Mouse (Mus musculus): ENCODE results near the gene Bpifb4. TPM values are rescaled to one million over a fixed set of nuclear protein-coding genes. Genes with fewer than 3 reads are reported as not detected.
A peak's percentile ranks its signal among the peaks of the same experiment; 100 is the strongest.

Gene Bpifb4
- total RNA-seq (2021) = not detected
- long read RNA-seq, experiment 1 = 0 reads
- long read RNA-seq, experiment 2 = 0 reads

DNA sequence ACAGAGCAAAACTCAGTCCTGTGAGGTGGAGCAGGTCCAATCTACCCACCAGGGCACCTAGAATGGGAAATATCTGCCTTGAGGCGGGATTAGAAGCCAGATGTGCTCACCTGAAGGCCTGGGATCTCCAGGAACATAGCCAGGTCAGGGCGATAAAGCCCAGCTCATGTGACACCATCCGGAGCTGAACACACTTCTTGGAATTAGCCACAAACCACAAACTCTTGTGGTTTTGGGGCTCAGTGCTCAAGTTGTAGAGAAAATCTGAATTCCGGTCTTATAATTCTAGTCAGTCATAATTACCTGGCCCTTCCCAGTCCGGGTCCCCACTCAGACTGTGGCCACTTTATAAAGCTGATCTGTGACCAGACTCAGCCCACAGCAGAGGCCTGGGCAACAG is at the start of gene Bpifb4:
Bpifb4 (plus strand) TSS at position 370 of the 400 bp plus-strand sequence.
- no peak for DNase-seq

DNA sequence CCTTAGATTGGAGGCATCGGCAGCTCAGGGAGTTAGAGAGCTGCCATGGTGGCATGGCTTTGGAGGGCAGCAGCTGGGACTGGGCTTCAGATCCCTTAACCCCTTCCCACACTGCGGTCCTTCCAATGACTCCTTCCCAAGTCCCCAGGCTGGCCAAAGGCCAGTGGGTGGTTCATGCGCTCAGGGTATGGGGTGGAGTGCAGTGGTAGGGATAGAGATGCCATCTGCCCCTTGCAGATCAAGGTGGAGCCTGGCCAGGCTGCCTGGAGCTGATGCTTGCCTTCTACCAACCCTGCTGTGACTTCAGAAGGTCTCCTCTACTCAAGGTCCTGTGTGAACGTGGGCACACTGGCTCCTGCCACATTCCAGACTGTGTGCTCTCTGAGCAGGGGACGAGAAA is 38.9 kb upstream of the Bpifb4 start:
- no peak for DNase-seq

DNA sequence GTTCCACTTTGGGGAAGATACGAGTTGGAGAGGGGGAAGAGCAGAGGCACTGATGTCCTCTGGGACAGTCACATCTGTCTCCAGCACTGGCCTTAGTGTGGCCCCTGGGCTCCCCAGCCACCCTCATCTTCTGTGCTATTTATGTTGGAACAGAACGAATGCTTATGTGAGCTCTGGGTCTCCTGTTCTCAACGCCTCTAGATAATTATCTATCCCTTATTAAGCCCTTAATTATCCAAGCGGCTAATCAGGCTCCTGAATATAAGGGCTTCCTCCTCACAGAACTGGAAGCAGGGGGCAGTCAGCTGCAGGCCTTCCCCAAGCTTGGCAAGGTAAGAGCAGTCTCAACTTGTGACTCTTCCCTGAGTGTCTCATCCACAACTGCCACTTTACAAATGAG is 37.9 kb upstream of the Bpifb4 start, which contains the start of gene Bpifb6:
Bpifb6 (plus strand) TSS at position 301 of the 400 bp plus-strand sequence.
- DNase-seq = no peak

DNA sequence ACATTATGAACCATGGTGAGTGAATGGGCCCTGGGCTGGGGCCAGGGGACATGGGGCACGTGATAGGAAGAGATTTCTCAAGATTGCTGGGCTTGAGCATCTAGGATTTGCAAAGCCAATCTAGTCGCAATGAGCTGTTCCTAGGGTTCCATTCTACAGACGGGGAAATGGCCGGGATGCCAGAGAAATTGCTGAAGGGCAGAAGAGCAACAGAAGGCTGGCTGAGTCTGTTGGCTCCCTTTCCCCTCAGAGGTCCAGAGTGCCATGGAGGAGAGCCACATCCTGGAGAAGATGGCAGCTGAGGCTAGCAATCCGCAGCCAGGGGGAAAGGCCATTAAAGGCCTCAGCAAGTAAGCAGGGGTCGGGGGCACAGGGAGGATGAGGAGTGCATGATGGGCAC is 35.3 kb upstream of the Bpifb4 start:
- DNase-seq = no peak

DNA sequence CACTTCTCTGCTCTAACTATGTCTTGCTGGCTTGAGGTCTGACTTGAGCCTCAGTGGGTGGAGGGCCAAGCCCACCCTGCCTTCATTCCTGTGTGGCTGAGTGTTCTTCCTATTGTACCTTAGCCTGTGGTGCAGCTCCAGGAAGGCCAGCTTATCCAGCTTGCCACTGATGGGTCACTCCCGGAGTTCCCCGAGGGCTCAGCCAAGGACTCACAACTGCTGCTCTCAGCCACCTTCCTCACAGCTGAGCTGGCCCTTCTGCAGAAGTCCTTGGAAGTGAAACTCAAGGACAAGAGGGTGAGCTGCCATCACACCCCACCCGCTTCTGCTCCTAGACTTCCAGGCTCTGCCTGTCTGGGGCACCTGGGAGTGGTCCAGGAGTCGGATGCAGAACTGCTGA is 31.4 kb upstream of the Bpifb4 start:
- no peak for DNase-seq

DNA sequence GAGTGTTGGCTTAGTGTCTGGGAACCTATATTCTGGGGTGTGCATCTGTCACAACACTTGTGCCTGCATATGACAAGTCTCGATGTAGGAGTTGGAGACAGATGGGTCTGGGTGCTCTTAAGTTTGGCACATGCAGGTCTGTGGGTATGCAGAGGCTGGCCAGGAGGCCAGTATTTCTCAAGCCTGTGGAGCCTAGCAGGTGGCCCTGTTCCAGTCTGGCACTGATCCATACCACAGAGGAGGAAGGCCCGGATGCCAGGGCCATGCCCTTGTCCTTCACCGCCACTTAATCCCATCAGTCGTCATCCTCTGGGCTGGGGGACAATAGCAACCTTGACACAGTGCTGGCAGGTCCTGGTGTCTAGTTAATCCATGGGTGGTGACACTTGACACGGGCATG is 23.9 kb upstream of the Bpifb4 start:
- DNase-seq = peak; percentile 54

DNA sequence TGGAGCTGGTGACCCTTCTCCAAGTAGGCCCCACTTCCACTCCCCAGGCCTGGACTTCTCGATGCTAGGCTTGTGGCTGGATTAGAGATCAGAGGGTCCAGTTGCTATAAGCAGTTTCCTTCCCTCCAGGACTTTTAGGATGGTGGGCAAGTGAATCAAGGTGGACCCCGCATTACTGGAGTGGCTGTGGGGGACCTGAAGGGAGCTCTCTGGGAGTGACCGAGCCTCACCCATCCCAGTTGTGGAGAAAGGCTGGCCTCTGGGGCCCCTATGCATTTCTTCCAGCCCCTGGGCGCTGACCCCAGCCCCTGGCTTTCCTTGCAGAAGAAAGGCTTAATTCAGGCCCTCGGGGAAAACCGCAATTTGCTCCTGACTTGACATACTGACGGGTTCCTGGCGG is 20.1 kb upstream of the Bpifb4 start, which contains the start of gene Bpifb3:
Bpifb3 (plus strand) TSS at position 301 of the 400 bp plus-strand sequence.
- DNase-seq = no peak

DNA sequence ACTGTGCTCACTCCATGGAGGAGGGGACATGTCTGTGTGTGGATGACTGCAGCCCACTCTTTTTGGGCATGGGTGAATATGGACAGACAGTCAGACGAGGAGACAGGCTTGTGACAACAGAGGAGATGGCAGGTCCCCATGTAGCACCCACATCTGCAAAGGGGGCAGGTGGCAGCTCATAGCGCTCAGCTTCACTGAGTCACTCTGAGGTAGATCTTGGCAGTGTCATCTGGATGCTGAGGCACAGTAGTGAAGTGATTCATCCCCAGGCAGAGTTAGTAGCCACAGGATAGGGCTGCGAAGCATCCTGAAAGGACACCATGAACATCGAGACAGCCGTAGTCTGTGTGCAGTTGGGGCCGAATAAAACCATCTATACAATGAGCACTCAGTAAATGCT is 16.8 kb upstream of the Bpifb4 start:
- DNase-seq = no peak

DNA sequence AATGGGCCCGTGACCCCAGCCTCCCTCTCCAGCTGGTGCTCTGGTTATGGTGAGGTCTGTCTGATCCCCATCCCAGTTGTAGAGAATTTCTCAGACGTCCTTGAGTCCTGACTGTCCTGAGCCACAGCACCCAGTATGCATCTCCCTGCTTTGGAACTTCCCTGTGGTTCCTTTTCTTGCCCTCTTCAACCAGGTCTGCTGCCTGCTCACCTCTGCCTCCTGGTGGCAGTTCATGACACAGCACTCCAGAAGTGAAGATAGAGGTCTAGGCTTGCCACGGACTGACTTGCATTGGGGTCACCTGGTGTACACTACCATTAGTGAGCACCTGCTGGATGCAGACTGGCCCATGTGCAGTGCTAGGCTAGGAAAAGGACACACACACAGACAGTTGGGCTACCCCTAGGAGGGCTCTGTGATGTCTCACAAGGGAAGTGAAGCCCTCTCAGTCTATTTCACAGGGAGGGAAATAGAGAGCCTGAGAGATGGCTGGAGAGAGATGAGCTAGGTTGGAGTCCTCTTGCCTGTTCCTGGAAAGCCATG is 8.1 kb upstream of the Bpifb4 start:
- peak; percentile 72 for DNase-seq

DNA sequence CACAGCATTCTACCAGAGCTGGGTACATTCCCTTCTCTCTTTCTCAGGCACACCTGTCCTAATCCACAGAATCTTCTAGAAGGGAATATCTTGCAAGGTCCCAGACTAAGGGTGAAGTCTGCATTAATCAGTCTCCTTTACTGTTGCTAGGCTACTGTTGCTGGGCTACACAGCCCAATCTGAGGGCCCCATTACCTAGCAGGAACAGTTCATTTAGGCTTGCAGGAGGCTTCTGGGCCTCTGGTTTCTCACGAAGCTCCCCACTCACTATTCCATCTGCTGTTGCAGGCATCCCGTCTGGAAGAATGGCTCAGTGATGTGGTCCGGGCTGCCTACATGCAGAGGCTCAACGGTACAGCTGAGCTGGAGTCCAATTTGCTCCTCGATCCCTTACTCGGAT is 6.9 kb upstream of the Bpifb4 start:
- DNase-seq = no peak

DNA sequence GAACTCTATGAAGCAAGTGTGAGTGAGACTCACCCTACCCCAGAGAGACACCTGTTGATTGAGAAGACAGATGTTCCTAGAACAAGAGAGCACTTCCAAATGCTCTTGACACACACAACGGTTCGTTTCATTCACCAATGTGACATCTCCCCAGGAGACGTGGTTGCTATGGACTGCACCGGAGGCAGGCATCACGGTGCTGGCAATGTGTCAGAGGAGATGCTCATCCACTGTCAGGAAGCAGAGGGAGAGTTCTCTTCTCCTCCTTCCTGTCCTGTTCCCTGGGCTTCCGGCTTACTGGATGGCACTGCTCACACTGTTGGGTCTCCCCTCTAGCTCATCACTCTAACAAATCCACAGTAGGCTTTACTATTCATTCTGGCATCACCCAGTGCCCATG is 4.7 kb upstream of the Bpifb4 start:
- no peak for DNase-seq

DNA sequence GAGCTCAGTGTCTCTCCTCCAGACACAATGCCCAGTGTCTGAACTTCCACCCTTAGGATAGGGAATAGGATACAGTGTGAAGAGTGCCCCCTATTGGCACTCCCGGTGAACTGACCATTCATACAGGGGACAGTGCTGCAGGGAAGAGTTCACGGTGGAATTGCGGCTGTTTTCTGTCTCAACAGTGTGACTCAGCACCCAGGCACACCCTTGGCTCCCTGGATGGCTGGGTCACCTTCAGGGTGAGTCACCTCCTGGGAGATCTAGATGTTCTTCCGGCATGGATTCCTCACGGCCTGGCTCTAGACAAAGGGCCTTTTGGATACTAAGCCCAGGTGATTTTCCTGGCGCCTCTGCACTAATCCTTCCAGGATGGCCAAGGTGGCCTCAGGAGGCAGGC is 2.7 kb upstream of the Bpifb4 start:
- DNase-seq = no peak

DNA sequence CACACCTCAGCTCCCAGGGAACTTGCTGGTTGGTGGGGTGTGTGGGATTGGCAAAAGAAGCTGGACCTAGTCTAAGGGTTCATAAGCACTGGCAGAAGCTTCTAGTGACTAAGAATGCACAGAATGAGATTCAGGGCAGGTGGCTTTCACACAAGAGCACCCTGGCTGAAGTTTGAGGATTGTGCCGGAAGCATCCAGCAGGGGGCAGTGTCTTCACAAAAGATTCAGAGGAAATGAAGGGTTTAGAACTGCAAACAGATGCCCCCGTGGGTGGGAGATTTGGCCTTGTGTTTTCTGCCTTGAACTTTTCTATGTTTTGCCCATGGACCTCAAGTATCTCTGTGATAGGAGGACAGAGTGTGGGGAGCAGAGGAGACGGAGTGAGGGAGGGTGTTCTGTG is 5.5 kb downstream of the Bpifb4 start:
- peak; percentile 37 for DNase-seq

DNA sequence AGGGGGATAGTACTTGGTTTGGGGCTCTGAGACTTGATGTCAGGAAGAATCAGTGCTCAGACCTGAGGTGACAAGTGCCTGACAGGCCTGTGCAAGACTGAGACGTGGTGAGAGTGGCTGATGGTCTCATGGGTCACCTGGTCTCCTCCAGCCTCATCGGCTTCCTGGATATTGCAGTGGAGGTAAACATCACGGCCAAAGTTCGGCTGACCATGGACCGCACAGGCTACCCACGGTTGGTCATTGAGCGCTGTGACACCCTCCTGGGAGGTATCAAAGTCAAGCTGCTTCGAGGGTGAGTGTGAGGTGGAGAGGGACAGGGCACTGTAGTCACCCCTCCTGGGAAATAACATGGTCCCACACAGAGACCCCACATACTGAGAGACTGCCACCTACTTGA is 6.6 kb downstream of the Bpifb4 start:
- no peak for DNase-seq

DNA sequence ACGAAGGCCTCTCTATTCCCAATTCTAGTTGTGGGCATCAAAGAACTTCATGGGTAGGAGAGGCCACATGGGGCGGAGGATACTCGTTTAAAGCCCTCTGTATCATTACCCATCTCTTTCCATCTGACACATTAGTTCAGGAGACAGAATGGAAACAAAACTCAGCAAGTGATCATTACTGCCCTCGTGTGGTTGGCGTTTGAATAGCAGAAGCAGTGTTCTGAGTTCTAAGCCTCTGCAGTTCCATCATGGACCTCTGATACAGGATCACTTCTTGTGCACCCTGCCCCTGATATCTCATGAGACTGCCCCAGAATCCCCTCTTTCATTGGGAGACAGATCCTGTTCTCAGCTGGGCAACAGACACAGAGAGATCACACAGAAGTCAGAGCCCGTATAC is 14.9 kb downstream of the Bpifb4 start:
- peak; percentile 55 for DNase-seq

DNA sequence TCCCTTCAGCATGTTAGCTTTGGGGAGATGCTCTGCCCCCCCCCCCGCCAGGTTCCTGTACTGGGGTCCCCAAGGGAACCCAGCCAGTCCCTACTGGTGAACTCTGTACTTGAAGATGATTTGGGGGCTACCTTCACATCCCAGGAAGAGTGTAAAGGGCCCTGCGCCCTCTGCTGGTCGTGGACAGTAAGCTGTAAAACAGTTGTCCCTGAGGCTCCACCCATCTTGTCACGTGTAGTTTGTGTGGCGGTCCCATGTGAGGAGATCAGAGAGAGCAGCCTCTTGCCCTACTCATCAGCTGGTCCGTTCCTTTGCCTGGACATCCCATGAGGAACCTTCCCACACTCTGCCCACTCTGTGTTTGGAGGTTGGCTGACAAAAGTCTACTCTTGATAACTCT is 15.8 kb downstream of the Bpifb4 start:
- peak; percentile 41 for DNase-seq

DNA sequence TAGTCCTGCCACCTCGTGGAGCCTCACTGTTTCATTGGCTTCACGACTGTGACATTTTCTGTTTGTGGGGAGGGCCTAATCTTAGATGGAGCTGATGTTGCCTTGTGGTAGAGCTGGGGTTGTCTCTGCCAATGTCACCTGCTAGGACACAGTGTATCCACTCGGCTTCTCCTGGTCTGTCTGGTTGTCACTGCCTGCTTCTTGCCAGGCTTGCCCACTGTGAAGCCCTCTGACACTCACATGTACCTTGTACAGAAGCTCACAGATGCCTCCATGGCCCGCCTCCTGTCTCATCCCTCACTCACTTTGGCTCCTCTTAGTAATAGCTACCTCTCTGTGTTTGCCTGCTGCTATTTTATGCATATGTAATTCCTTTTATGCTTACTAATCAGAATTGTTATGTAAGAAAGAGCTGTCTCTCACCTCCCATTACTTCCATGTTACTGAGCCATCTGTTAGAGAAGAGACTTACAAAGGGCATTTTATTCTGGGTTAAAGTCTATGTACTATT is 24.9 kb downstream of the Bpifb4 start:
- no peak for DNase-seq

DNA sequence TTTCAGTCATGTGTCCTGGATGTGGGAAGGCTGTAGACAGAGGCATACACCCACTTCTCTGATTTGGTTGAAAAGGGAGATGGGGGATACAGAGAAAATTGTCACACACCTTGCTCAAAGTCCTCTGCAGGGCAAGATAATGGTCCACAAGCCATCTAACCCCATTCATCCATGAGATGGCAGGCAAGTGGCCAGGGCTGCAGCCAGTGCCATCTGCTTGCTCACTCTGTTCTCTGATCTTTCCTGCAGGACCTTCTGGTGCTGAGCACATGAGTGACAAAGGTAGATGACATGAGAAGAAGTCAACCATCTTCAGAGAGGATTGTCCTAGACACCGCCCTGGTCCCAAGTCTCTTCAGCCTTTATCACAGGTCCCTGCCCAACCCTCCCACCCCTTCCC is 25.3 kb downstream of the Bpifb4 start:
- DNase-seq = no peak

DNA sequence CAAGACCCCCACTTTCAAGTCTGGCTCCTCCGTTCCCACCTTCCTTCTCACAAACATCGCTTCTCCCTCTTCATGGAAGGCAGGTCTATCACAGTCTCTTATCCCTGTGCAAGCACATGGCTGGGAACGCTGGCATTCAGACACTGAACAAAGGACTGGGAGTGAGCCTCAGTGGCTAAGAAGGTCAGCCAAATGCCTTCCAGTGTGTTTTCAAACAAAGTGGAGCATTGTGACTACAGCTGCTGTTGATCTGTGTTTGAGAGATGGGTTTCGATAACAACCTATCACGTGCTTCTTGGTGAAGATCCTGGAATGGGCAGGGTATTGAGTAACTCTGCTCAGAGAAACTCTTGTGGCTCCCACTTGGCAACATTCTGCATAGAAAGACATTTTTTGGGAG is 32.2 kb downstream of the Bpifb4 start:
- no peak for DNase-seq

DNA sequence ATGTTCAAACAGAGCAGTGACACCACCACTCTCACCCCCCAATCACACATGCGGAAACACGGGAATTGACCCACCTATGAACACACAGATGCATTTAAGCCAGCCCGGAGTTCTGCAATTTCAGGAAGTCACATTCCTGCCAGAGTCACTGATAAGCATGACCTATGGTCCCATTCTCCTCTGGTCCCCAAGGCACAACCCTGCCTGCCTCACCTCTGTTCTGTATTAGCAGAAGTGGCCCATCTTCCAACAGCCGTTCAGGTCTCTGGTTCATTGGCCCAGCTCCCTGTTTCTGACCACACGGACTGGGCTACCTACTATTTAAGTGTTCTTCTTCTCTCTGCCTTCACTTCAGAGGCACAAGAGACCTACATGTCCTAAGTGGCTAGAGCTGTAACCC is 36.6 kb downstream of the Bpifb4 start, which contains the start of gene Bpifa6:
Bpifa6 (plus strand) TSS at position 364 of the 400 bp plus-strand sequence.
- DNase-seq = no peak

DNA sequence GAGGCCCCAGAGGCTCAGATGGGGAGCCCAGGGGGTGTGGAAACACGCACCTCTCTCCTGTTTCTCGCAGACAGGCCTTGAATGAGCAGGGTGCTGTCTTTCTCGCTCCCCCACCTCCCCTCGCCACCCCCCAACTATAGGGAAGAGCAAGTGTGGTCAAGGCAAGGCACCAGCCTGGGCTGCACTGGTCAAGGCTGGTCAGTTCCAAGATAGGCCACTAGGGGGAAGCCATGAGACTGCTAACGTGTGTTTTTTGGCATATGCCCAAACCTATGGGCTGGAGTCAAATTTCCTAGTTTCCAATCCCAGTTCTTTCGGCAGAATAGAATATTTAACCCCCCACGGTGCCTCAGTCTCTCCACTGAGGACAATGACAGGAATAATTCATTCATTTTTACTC is 57.8 kb downstream of the Bpifb4 start:
- peak; percentile 79 for DNase-seq

DNA sequence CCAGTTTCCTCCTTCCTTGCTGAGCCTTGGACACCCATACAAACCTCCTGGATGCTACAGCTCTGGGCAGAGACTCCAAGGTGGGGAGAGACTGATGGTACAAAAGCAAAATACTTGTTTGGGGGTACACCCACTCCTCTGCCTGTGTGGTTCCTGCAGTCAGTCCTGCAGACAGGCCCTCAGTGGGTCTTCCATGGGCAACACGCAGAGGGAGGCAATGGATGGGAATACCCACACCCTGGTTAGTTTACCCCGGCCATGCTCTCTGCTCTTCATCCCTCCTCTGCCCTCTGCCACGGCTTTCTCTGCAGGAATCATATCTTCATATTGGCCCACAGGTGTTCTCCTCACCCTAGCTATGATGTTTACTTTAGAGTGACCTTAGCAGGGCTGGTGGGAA is 62.5 kb downstream of the Bpifb4 start:
- DNase-seq = no peak

DNA sequence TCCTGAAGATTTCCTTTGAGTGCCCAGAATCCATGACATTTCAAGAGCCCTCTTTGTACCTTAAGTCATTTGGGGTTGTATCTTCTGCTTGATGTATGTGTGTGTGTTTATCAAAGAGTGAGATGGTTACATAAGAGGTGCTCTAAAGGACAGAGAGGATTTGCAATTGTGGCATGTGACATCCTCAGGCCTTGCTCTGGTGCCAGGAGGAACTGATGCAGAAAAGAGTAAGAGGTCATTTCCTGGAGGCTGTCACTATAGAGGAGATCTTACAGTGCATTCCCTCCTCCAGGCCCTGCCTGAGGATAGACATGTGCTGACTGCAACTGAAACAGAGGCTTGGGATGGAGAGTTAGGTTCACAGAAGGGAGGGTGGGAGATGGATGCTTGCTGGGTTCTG is 63.0 kb downstream of the Bpifb4 start:
- no peak for DNase-seq

DNA sequence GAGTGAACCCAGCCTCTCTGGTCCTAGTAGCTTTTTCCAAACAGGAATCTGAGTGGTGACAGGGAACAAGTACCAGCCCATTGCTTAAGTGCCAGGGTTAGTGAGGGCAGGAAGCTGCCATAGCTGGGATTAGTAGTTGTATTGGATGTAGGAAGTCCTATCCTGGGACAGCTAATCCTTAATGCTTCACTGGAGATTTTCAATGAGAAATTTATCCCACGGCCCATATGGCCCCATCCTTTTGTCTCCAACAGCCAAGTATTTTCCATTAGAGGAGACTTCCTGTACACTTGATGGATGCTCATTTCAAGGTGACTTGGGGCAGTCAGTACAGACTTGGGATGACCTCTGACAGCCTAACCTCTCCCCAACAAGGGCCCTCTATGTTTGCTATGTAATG is 66.4 kb downstream of the Bpifb4 start:
- DNase-seq = no peak

DNA sequence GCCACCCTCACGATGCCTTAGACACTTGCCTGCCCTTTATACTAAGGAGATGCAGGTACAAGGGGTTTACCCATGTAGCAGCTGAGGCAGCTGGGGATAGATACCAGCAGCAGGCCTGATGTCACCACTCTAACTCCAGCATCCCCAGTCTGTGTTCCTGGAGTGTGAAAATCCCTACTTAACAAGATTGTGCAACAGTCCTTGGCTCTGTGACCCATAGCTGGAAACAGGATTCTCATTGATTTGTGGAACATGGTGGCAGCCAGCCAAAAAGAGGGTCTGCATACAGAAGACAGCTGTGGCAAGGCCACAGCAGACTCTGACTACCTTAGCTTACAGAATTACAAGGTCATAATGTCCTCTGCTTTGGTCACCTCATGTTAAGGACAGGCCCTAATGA is 67.1 kb downstream of the Bpifb4 start:
- DNase-seq = no peak

Measured in gastrocnemius, postnatal 10 days (tissue).